Mouse (Mus musculus) intestine, embryonic 15.5 days (tissue): ENCODE measurements around the gene Ugt1a9. TPM values are rescaled to one million over a fixed set of nuclear protein-coding genes. Genes with fewer than 3 reads are reported as not detected.

ENCODE experiments used
- ATAC-seq: fragments of 200-750 bp; cut with Nextera tagmentation; 2 replicates; pipeline ENCODE4 v1.8.0; 2017; ENCODE audit warnings: moderate TSS enrichment, moderate library complexity
- H3K27ac ChIP-seq: fragments of 300-500 bp; sonication (generic); 2 replicates; pipeline ENCODE4 v1.5.1; 2015; ENCODE audit warnings: mild to moderate bottlenecking, inconsistent platforms
- H3K27me3 ChIP-seq: fragments of 300-500 bp; sonication (generic); replicated peaks from 2 replicates; pipeline ENCODE4 v1.6.1; 2015; ENCODE audit warnings: inconsistent platforms
- H3K36me3 ChIP-seq: fragments of 300-500 bp; sonication (generic); 2 replicates; pipeline ENCODE4 v1.6.1; 2015; ENCODE audit warnings: inconsistent platforms
- H3K4me1 ChIP-seq: fragments of 300-500 bp; sonication (generic); replicated peaks from 2 replicates; pipeline ENCODE4 v1.6.1; 2015; ENCODE audit warnings: inconsistent platforms
- H3K4me2 ChIP-seq: fragments of 300-500 bp; sonication (generic); replicated peaks from 2 replicates; pipeline ENCODE4 v1.6.1; 2015; ENCODE audit warnings: mild to moderate bottlenecking, inconsistent platforms
- H3K4me3 ChIP-seq: fragments of 300-500 bp; sonication (generic); replicated peaks from 2 replicates; pipeline ENCODE4 v1.5.1; 2015; ENCODE audit warnings: inconsistent platforms
- H3K9ac ChIP-seq: fragments of 300-500 bp; sonication (generic); 2 replicates; pipeline ENCODE4 v1.6.1; 2015; ENCODE audit warnings: inconsistent platforms
- H3K9me3 ChIP-seq: fragments of 300-500 bp; sonication (generic); 2 replicates; pipeline ENCODE4 v1.6.1; 2016; ENCODE audit warnings: inconsistent platforms
- WGBS: fragments of 180-500 bp; shearing (Covaris S2); methylation state at CpG from one replicate; pipeline ENCODE4 v1.1.7; 2015; 5-methylcytosine and 5-hydroxymethylcytosine counted together
- polyA plus RNA-seq: library from polyadenylated mRNA; unstranded; fragments of >200 nt; fragmentation: Nextera tagmentation; extraction: Ambion mirVana; gene quantifications from 2 replicates; pipeline ENCODE4 v1.2.1, GENCODE M21; 2015

Gene Ugt1a9
- polyA plus RNA-seq, 1 experiment from 2014 or later = 5.6 TPM

GRCm38 (mm10) chr1:88228121-88228520 lies 157.5 kb downstream of the Ugt1a9 start:
- H3K27me3 ChIP-seq = no peaks in the 10 kb centered on the region
- ATAC-seq = no peak
- WGBS = 71% methylated on average over 7 of the region's 7 CpGs
- H3K4me1 ChIP-seq = no peaks in the 10 kb centered on the region
- no peak overlapping the region for H3K4me2 ChIP-seq
- no peak overlapping the region for H3K9ac ChIP-seq
- H3K36me3 ChIP-seq = no peaks in the 10 kb centered on the region
- H3K9me3 ChIP-seq = peaks cover 34% of the 10 kb centered on the region; the same call in 1 of the 2 replicates
- no peak overlapping the region for H3K27ac ChIP-seq
- H3K4me3 ChIP-seq = no peak overlapping the region

GRCm38 (mm10) chr1:88229566-88229965 lies 159.0 kb downstream of the Ugt1a9 start:
- H3K27ac ChIP-seq = no peak overlapping the region
- H3K9ac ChIP-seq = no peak overlapping the region
- no peak for ATAC-seq
- no peak overlapping the region for H3K4me2 ChIP-seq
- no peak overlapping the region for H3K4me3 ChIP-seq
- no peaks in the 10 kb centered on the region for H3K27me3 ChIP-seq
- peaks cover 38% of the 10 kb centered on the region; the same call in 1 of the 2 replicates for H3K9me3 ChIP-seq
- WGBS = 77% methylated on average over 3 of the region's 3 CpGs
- H3K36me3 ChIP-seq = no peaks in the 10 kb centered on the region
- no peaks in the 10 kb centered on the region for H3K4me1 ChIP-seq

GRCm38 (mm10) chr1:88229986-88230385 lies 159.4 kb downstream of the Ugt1a9 start:
- Histone ChIP-seq H3K4me3 (no peak overlapping the region), H3K9ac (no peak overlapping the region), H3K4me1 (no peaks in the 10 kb centered on the region), H3K27me3 (no peaks in the 10 kb centered on the region), H3K27ac (no peak overlapping the region), H3K36me3 (no peaks in the 10 kb centered on the region), H3K9me3 (peaks cover 42% of the 10 kb centered on the region), H3K4me2 (no peak overlapping the region)
- ATAC-seq = no peak
- 85% methylated on average over 5 of the region's 5 CpGs for WGBS

DNA sequence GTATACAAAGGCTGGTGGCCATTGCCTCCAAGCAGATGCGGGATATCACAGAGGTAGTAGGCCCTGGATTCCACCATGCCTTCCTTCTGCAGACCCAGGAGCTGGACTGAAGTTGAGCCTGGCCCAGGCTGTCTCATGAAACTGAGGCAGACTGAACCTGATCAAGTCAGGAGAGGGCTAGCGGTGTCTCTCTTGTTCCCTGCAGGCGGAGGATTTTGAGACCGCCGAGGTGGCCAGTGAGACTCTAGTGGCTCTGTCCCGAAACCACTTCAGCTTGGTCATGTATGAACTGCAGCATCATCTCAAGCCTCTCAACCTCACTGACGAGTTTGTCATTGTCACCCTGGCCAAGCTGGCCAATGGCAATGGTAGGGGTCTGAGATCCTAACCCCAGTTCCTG lies 159.8 kb downstream of the Ugt1a9 start:
- H3K9ac ChIP-seq = no peak overlapping the region
- H3K27ac ChIP-seq = no peak overlapping the region
- H3K4me1 ChIP-seq = no peaks in the 10 kb centered on the region
- H3K36me3 ChIP-seq = no peaks in the 10 kb centered on the region
- no peak overlapping the region for H3K4me2 ChIP-seq
- no peaks in the 10 kb centered on the region for H3K27me3 ChIP-seq
- no peak for ATAC-seq
- WGBS = 72% methylated on average over 7 of the region's 7 CpGs
- H3K9me3 ChIP-seq = peaks cover 45% of the 10 kb centered on the region
- H3K4me3 ChIP-seq = no peak overlapping the region

DNA sequence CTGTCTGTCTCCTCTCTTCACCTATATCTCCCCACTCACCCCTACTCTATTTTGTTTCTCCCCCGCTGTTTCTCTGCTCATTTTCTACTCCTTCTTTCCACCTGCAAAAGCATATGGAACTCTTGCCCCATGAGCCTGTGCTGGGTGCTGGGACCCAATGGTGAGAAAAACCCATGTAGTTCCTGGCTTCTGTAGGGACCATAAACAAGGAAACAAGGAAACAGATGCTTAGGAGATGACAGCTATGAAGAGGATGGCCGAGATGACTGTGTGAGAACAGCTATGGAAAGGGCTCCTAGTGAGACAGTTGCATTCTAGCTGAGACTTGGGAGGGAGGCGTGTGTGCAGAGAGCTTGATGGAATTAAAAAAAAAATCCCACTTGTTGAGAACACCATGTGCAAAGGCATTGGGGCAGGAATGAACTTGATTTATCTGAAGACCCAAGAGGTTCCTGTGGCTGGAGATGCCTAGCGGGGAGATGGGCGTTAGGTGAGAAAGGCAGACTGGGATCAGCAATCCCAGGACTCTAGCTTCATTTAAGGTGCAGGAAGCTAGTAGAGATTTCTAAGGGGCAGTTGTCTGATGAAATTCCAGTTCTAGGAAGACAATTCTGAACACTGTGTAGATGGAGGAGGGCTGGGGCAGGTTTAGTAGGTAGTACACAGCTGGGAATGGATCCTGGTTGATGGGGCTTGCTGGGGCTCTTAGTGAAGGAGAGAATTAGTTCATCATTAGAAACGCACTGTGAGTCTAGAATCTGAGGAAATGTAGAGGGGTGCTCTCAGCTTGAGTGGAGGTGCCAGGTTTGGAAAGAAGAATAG lies 160.6 kb downstream of the Ugt1a9 start:
- H3K4me3 ChIP-seq = no peak overlapping the region
- no peak for ATAC-seq
- H3K36me3 ChIP-seq = no peaks in the 10 kb centered on the region
- no peak overlapping the region for H3K9ac ChIP-seq
- peaks cover 43% of the 10 kb centered on the region for H3K9me3 ChIP-seq
- 77% methylated on average over 6 of the region's 6 CpGs for WGBS
- no peak overlapping the region for H3K4me2 ChIP-seq
- H3K27ac ChIP-seq = no peak overlapping the region
- no peaks in the 10 kb centered on the region for H3K4me1 ChIP-seq
- no peaks in the 10 kb centered on the region for H3K27me3 ChIP-seq

DNA sequence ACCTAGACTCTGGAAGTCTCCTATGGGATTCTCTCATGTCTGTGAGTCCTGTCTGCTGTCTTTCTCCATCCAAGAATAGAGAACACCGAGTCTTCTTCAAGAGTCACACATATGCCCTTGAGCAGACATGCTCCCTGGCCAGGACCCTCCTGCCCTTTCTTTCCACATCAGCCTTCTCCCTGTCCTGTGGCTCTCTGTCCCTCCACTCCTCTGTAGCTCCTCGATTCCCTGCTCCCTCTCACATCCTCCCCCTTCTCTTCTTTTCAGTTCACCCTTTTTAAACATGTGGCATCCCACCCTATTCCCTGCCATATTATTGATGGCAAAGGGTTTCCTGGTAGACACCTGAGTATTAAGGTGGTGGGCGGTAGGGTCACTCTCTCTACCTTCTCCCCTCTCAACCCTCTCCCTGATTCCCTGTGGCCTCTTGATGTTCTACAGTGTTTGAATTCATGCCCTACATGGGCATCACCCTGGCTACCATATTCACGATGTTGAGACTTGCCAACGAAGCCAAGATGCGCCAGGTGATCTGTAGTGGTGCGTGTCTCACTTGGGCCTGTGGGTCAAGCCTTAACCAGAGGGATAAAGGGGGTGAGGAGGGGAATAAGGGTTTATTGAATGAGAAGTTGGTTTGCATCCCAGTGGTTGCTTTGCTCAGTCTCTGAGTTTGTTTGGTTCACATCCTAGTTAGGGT lies 161.4 kb downstream of the Ugt1a9 start:
- ATAC-seq = no peak
- H3K9me3 ChIP-seq = peaks cover 35% of the 10 kb centered on the region
- 68% methylated on average over 7 of the region's 7 CpGs for WGBS

DNA sequence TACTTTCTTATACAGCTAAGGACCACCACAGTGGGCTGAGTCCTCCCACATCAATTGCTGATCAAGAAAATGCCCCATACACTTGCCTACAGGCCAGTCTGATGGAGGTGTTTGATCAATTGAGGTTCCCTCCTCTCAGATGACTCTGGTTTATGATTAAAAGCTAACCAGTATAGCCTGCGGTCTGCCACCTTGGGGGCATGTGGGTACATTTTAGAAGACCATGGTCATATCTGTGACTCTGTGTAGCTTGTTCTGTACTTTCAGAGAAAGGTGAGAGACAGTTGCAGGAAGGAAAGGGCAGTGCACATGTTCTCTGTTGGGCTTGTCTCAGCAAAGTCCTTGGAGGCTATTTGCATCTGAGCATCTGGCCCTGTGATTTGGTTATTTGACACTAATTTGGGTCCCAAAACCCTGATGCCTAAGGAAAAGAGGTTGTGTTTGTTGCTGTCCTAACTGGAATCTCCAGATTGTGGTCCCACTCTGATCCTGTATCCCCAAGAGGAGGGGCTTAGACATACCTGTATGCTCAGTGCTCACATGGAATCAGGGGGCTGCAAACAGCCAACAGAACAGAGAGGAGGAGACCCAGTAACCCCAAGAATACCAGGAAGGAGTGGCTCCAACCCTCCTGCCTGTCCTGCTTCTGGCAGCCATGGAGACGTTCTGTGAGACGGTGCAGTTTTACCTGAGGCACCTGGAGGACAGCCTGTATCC lies 162.2 kb downstream of the Ugt1a9 start:
- Histone ChIP-seq H3K9ac (no peak overlapping the region), H3K9me3 (peaks cover 32% of the 10 kb centered on the region), H3K4me3 (no peak overlapping the region), H3K27ac (no peak overlapping the region), H3K27me3 (no peaks in the 10 kb centered on the region), H3K4me1 (no peaks in the 10 kb centered on the region), H3K4me2 (no peak overlapping the region), H3K36me3 (no peaks in the 10 kb centered on the region)
- ATAC-seq = no peak
- WGBS = 52% methylated on average over 3 of the region's 3 CpGs

More for the DNA sequence above, 161.4 kb downstream of the Ugt1a9 start:
- H3K9ac ChIP-seq = no peak overlapping the region
- no peak overlapping the region for H3K4me2 ChIP-seq
- no peak overlapping the region for H3K27ac ChIP-seq
- no peaks in the 10 kb centered on the region for H3K36me3 ChIP-seq
- no peak overlapping the region for H3K4me3 ChIP-seq
- no peaks in the 10 kb centered on the region for H3K27me3 ChIP-seq
- no peaks in the 10 kb centered on the region for H3K4me1 ChIP-seq

DNA sequence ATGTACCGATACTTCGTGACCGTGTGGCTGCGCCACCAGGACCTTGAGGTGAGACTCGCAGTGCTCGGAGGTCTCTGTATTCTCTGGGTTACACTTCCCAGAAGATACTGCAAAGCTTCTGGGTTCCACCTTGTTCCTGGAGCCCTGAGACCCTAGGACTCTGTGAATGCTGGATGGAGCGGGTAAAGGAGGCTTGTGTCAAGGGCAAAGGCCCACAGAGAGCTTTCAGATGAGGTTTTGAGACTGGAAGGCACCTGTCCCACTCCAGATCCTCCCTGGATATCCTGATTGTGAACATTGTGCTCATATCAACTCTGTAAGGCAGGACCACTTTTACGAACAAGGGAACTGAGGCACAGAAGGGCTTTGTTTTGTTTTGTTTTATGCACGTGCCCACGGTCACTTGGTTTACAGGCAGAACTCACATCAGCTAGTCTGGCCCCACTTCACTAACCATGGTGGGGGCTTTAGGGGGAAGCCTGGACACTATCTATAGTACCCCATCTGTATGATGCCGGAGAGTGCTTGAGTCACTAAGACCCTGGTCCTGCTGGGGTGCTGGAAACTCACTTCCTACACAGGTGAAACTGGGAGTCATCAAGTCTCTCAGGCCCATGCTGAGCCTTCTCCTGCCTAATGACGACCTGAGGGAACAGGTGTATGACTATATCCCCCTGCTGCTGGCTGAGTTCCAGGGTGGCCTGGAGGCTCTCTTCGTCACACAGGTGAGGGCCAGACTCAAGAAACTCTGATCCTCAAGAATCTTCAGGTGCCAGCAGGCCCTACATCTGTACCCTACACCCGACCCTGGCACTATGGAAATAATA lies 163.0 kb downstream of the Ugt1a9 start:
- H3K9me3 ChIP-seq = peaks cover 35% of the 10 kb centered on the region

GRCm38 (mm10) chr1:88234248-88234610 lies 163.6 kb downstream of the Ugt1a9 start:
- Histone ChIP-seq H3K4me2 (no peak overlapping the region), H3K27ac (no peak overlapping the region), H3K4me1 (no peaks in the 10 kb centered on the region), H3K9ac (no peak overlapping the region), H3K36me3 (no peaks in the 10 kb centered on the region), H3K9me3 (peaks cover 36% of the 10 kb centered on the region), H3K4me3 (no peak overlapping the region), H3K27me3 (no peaks in the 10 kb centered on the region)
- no peak for ATAC-seq
- 65% methylated on average over 4 of the region's 4 CpGs for WGBS

More for the DNA sequence above, 163.0 kb downstream of the Ugt1a9 start:
- Histone ChIP-seq H3K36me3 (no peaks in the 10 kb centered on the region), H3K27me3 (no peaks in the 10 kb centered on the region), H3K4me3 (no peak overlapping the region), H3K4me1 (no peaks in the 10 kb centered on the region), H3K27ac (no peak overlapping the region), H3K9ac (no peak overlapping the region), H3K4me2 (no peak overlapping the region)
- no peak for ATAC-seq
- 68% methylated on average over 14 of the region's 14 CpGs for WGBS

DNA sequence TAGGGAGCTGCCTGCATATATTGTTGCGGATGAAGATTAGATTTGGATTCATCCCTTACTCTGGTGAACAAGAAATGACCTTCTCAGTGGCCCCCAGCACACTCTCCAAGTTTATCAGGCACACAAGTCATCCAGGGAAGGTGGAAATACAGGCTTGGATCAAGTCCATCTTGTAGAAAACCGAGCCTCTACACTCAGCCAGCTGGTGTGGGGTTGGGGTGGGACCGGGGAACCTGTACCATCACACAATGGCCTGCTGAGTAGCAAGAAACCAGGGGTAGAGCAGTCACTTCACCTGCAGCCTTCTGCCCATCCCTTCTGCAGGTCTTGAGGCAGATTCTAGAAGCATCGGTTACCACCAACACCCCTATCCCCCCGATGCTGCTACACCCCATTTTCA lies 164.0 kb downstream of the Ugt1a9 start:
- no peaks in the 10 kb centered on the region for H3K36me3 ChIP-seq
- H3K9me3 ChIP-seq = peaks cover 34% of the 10 kb centered on the region
- no peaks in the 10 kb centered on the region for H3K4me1 ChIP-seq
- H3K27ac ChIP-seq = no peak overlapping the region
- no peak overlapping the region for H3K4me2 ChIP-seq
- no peaks in the 10 kb centered on the region for H3K27me3 ChIP-seq
- no peak overlapping the region for H3K9ac ChIP-seq
- WGBS = 42% methylated on average over 5 of the region's 5 CpGs
- no peak overlapping the region for H3K4me3 ChIP-seq
- ATAC-seq = no peak

DNA sequence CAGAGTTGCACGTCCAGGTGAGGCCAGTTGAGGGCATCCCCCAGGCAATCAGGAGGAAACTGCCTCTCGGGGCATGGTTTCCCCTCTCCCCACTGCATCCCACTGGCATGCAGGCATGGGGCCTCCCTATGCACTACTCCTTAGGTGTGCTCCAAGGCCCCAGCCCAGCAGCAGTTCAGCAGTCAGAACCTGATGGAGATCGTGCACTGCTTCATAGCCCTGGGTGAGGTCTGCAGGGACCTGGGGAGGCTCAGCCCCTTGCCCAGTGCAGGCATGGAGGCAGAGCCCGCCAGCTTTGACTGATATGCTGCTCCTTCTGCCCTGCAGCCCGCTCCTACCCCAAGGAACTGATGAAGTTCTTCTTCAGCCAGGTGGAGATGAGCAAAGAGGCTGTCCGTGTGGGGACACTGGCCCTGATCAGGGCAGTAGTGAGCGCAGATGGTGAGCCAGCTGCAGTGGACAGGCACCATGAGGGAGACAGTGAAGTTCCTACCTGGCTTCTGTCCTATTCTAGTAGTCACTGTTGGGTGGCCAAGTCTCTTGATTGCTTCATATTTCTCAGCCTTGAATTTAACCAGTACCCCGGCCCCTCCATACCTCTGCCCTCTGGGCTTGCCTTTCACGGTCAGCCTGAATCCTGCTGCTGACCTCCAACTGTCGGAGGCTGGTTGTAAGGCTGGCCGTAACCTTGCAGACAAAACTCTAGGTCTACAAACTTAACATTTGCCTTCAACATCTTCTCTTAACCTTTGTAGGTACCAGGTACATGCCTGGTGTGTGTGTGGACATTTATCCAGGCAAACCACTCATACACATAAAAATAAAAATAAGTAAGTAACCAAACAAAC lies 164.7 kb downstream of the Ugt1a9 start:
- Histone ChIP-seq H3K36me3 (no peaks in the 10 kb centered on the region), H3K4me1 (no peaks in the 10 kb centered on the region), H3K27me3 (no peaks in the 10 kb centered on the region), H3K4me3 (no peak overlapping the region), H3K9ac (no peak overlapping the region), H3K27ac (no peak overlapping the region), H3K9me3 (peaks cover 38% of the 10 kb centered on the region), H3K4me2 (no peak overlapping the region)
- ATAC-seq = no peak
- 63% methylated on average over 11 of the region's 11 CpGs for WGBS
